Mouse (Mus musculus): ENCODE measurements around the gene Stag1.

Gene Stag1

DNA sequence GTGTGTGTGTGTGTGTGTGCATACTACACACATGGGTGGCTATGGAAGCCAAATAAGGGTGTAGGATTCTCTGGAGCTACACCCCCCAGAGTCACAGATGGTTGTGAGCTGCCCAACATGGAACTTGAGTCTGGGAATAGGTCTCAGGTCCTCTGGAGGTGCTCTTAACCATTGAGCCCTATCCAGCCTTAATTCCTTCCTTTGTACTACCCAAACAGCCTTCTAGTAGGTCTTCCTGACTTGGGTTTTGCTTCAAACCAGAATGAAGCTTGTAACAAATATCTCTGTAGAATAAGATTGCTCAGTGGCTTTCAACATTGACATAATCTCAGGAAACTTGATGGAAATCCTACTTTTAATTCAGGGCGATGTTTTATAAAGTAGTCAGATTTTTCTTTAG lies 7.9 kb downstream of the Stag1 start:
- no peak for DNase-seq (ENCODE audit: low read depth, low spot score)

DNA sequence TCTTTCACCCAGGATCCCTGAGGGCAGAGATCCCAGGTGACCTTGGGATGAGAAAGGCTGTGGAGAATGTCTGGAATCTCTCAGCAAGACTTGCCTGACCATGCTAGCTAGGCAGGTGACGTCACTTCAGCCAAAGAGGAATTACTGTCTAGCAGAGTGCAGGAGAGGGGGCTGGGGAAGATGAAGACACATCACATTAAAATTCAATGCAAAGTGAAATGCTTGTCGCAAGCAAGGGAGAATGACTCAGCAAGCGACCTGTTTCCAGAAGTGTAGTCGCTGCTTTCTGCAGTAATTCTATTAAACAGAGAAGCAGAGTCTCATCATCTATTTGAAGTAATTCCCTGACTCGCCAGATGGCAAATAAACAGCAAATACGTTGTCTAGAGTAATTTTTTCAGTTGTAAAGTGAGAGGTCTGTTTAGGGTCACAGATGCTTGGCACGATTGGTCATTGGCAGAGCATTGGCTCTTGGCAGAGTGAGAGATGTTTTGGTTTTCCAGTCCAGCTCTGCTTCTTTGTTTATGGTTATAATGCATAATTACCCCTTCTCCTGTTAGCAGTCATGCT lies 8.5 kb downstream of the Stag1 start:
- no peak for DNase-seq (ENCODE audit: low read depth, low spot score)

DNA sequence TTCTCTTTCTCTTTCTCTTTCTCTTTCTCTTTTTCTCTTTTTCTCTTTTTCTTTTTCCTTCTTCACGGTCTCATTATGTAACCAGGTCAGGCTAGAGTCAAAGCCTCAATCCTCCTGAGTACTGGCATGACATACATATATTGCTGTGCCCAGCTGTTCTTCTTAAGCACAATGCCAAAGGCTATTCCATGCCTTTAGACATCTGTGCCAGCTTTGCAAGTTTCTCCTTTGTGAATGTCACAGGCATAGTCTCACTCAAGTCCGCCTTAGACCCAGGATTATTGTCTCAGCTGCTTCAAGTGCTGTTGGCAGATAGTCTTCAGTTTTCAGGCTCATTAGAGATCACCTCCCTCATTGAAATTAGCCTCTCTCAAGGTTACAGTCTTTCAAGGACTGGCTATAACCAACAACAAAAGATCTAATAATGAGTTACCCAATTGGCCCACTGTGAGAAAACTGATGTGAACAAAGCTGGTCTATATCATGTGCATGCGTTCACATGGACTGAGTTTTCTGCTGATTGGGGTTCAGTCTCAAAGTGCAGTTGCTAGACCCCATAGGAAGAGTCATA lies 16.0 kb downstream of the Stag1 start:
- DNase-seq (ENCODE audit: low read depth, low spot score), result no peak

DNA sequence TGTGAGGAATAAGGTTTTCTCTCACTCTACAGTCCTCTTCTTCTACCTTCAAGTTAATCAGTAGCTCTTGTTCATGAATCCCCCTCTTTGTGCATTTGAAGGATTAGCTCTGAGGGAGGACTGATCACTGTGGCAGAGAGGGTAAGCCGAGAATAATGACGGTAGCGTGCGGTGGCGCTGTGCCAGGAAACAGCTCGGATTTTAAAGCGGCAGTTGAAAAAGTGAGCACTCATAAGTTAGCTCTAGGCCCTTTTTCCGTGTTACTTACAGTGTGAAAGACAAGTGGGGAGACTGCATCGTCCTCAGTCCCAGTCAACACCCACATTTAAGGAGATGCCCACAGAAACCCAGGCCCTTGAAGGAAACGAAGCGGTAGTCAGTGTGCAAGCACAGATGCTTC lies 19.3 kb downstream of the Stag1 start:
- DNase-seq (ENCODE audit: low read depth, low spot score), result peak; percentile 56

DNA sequence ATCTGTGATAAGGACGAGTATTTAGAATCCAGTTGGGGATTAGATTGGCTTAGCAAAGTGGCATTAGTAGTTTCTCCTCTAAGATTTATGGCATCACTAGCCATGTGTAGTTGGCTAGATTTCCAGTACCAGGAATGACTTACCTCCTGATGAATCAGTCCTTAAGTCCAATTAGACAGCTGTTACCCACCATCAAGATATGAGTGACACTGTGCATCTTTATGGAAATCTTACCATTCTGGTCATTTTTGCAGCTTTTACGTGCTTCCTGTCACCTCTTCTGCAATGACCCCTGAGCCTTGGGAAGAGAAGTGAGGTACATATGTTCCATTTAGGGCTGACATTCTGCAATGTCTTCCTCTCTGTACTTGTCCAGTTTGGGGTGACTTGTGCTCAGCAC lies 28.7 kb downstream of the Stag1 start:
- no peak for DNase-seq (ENCODE audit: low read depth, low spot score)

DNA sequence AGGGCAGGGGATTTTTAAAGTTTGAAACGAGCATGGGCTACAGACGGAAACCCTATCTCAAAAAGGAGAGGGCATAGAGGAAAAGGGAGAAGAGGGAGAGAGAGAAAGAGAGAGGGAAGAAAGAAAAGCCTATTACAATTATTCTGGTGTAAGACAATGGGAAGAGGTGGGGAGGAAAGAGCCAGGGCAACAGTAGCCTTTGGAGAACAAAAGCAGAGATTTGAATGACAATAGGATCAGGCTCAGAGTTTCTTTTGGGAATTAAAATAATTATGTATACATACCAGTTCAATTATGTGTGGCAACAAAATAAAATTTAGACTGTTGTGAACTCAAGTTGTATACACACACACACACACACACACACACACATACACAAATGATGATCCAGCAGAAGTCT lies 43.2 kb downstream of the Stag1 start:
- no peak for DNase-seq (ENCODE audit: low read depth, low spot score)

DNA sequence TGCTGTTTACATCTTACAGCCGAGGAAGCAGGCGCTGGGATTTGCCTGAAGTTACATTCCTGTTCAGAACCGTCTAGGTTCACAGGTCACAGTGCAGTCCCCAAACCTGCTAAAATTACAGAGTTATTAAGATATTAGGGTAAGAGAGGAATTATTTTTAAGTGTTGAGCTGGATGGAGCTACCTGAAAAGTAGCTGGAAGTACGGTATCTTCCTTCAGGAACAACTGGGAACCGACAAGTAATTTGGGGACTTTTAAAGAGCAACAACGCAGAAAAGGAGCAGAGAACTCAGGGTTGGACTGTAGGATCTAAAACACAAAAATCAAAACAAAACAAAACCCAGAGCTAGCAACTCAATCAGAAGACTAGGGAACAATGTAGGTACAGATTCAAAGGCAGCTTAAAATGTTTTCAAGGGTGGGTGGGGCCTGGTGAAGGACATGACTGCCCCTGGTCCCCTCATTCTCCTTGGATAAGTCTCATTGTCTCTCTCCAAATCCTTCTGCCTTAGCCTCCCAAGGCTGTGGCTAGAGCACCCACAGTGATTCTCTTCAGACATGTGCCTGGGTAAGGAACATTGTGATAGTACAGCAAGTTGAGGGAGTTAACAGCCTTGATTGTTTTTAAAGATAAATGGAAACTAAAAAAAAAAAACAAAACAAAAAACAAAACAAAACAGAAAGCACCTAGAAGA lies 43.9 kb downstream of the Stag1 start:
- DNase-seq (ENCODE audit: low read depth, low spot score), result no peak

DNA sequence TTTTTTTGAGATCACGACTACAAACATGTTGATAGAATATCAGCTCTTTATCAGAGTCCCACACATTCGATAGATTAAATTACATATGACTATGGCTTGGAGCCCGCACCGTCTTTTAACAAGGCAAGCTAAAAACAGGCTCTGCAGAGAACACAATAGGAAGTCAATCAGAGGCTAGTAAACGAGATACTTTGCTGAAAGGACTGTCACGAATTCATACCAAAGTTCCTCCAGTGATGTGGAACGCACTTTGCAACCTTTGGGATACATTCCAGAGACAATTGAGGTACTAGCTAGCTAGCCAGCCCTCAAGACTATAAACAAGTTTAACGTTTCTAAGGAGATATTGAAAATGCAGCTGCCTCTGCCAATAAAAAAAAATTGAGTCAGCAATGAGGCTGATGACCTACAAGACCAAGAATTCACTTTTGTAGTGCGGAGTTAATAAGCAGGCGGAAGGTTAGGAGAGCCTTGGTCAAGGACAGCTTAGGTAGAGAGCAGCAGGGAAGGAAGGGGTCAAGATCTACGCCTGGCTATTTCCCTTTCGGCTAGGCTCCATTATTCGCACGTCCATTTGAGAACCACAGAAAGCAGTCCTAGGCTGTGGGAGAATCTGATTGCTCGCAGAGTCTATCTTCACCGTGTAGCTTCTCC lies 44.7 kb downstream of the Stag1 start:
- no peak for DNase-seq (ENCODE audit: low read depth, low spot score)

DNA sequence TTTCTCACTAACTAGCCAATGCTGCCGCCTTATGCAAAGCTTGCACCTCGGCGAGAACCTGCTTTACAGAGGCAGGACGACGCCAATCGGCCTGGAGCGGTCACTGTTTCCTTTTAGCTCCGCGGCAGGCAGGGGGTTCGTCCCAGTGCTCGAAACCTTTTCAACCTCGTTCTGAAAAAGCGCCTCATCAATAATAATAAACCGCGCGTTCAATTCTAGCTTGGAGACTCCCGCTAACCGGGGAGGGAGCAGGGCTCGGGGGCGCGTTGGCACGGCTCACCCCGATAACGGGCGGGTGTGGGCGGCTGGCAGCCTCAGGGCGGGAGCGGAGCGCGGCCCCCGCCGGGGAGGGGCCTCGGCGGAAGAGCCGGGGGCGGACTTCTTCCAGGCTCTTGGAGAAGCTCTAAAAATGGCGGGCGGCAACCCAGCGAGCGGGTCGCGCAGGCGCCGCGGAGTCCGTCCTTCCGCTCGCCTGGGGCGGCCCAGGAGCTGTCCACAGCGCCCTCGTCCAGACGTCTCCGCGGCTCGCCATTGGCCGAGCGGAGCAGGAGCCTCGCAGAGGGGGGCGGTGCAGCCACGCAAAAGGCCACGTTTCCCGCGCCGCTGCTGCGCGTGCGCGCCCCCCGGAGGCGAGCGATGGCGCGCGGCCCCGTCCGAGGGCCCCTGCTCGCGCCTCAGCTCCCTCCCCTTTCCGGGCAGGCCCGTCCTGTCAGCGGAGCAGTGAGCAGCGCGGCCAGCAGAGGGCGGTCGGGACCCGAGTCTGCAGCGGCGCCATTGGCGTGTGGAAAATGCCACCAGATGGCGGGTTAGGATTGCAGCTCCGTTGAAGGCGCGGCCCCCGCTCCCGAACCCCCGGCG lies 45.5 kb downstream of the Stag1 start:
- DNase-seq (ENCODE audit: low read depth, low spot score), result peak; percentile 98

DNA sequence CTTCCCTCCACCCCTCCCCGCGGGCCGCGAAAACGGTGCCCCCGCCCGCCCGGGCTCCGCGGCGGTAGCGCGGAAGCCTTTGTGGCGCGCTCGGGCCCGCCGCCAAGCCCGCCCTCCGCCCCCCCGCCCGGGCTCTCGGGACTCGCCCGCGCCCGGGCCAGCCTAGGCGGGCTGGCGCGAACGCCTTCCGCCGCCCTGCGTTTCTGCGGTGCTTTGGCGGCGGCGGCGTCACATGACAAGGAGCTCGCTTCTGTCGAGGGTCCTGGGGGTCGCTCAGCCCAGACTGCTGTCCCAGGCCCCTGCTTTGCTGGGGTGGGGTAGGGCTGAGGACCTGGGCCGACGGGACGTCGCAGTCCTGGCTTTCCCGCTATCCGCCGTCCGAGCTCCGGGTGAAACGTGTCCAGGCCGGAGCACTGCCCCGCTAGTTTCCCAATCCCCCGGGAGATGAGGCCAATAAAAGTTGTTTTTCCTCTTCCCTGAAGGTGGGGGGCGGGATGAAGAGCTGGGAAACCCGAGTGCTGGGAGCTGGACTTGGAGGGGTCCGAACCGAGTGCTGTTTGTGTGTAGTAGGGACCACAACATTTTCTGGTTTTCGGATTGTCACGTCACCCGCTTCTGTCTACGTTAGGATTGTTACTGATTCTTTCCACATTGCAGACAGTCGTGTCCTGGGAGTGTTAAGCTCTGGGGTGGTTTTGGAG lies 46.6 kb downstream of the Stag1 start:
- peak; percentile 49 for DNase-seq (ENCODE audit: low read depth, low spot score)

DNA sequence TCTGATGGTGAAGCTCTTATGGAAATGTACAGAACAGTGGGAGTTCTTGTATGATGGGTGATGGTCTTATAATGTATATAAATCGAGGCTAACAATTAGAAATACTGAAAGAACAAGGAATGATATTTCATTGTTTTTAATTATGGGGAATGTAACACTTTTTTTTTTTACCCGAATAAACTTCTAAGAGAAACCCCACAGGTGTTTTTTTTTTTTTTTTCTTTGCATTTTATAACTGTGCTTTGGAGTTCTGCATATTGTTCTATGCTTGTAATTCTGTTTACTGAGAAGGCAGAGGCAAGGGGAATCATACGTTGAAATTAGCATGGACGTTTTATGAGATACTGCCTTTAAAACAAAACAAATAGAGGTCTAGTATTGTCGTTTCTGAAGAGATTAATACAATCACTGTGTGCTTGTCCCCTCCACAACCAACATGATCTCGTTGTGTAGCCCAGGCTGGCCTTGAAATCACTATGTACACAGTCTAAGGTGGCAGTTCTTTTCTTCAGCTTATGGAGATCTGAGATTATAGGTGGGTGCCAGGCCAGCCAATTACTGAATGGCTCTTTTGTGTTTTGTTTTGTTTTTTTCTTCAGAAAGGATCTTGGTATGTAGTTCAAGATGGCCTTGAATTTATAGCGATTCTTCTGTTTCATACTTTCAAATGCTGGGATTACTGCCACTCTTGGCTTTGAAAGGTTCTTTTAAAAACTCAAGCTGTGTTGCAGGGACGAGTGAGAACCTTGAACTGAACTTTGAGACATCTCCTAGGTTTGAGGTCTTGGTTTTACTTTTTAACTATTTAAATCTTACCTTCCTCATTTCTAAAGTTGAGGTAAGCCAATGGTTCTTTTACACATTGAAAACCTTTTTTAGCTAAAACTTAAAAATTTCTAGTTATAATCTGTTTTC lies 47.7 kb downstream of the Stag1 start:
- DNase-seq (ENCODE audit: low read depth, low spot score), result no peak

DNA sequence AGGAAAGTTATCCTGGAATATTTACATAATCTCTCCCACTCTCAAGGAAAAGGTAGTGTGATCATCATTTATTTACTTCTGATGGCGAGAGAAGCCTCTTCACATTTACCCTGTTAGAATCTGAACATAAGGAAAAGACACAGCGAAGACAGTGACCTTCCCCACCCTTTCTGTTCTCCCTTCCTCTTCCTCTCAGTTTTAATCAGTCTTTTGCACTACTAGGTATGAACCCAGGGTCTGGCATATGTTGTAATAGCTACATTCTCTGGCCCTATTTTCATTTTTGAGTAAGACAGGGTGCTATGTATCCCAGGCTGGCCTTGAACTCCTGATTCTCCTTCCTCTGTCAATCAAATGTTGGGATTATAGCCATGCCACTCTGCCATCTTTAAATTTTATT lies 48.7 kb downstream of the Stag1 start:
- no peak for DNase-seq (ENCODE audit: low read depth, low spot score)

DNA sequence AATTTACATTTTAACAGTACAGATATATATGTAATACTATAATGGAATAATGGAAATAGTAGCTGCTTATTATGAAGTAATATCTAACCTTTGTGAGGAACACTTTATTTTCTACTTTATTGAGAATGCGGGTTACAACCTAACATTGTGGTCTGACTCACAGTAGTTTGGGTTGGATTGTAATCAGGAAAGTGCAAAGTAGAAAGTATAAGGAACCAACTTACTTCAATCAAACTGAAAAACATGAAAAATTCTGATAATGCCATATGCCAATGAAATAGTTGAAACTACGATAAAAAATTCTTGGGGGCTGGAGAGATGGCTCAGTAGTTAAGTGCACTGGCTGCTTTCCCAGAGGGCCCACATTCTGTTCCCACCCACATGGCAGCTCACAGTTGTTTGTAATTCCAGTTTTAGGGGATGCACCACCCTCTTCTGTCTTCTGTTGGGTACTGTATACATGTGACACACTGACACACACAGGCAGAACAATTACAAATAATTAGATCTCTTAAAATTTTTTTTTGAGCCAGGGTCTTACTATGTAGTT lies 50.3 kb downstream of the Stag1 start:
- no peak for DNase-seq (ENCODE audit: low read depth, low spot score)

DNA sequence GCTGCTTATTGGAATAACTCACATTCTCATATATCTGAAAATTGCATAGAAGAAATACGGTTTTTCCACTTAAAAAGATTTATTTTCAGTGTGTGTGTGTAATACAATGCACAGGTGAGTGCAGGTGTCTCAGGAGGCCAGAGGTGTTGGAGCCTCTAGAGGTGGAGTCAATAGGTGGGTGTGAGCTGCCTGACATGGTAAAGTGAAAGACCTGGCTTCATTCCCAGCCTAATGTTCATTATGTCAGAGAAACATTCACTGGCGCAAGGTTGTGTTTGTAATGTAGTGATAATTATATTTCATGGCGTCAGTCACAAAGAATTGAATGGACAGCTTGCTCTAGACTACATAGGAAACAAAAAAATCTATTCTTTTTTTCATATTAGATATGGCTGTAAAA lies 56.5 kb downstream of the Stag1 start:
- no peak for DNase-seq (ENCODE audit: low read depth, low spot score)

DNA sequence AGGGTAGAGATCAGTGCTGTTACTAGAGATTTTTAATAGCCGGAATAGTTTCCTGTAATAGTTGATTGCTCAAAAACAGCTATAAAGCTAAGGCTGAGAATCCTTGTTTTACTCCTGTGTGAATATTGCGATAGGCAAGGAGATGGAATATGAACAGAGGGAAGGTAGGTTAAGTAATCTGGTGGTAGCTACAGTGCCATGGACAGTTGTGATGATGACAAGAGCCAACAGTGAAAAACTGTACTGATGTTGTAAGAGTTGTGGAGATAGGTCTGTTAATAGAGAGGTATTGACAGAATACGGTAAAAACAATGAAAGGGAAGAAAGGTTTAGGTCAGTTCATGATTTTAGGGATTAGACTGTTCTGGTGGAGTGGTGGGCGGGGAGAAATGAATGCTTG lies 58.5 kb downstream of the Stag1 start:
- no peak for DNase-seq (ENCODE audit: low read depth, low spot score)

DNA sequence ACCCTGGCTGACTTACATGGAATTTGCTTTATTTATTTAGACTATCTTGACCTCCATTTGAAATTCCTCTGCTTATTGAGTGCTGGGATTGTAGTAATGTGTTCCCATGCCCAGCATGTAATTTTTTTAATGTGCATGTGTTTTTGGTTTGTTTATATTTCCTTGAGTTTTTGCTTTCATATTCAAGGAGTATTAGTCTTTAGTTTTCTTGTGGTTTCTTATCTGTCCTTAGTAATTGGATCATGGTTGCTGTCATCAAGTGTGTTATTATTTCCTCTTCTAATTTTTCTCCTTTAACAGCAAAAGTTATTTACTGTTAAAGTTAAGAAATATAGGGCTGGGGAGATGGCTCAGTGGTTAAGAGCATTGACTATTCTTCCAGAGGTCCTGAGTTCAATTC lies 63.0 kb downstream of the Stag1 start:
- DNase-seq (ENCODE audit: low read depth, low spot score), result no peak

DNA sequence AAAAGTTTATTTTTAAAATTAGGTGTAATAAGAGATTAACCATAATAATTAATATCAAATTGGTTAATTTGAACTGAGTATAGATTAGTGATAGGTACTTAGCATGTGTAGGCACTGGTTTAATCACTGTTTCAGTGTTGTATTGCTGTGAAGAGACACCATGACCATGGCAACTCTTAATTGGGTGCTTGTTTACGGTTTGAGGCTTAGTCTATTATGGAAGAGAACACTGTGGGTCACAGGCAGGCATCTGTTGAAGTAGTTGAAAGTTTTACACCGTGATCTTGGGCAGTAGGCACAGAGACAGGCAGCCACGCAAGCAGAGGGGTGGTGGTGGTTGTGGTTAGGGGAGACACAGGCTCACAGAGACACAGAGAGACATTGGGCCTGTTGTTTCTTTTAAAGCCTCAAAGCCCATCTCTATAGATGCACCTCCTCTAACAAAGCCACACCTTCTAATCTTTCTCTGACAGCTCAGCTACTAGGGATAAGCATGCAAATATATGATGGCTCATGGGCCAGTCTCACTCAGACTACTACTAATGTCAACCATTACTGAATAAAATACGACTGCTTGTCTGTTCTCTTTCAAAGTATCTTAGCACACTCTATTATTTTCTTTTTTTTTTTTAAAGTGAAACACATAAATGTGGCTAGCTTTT lies 66.0 kb downstream of the Stag1 start:
- no peak for DNase-seq (ENCODE audit: low read depth, low spot score)

DNA sequence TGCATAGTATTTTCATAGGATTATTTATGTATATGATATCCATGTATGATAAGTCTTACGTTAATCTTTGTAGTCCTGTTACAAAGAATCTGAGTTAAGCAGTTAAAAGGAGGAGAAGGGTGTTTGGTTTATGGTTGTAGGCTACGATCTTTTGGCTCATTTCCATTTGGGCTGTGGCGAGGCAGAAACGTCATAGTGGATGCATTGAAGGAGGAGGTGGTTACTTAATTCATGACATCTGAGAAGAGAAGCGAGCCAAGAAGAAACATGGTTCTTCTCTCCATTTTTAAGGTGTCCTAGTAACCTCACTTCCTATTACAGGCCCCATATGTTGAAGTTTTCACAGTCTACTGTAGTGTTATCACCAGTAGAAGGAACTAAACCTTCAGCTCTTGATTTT lies 72.6 kb downstream of the Stag1 start:
- no peak for DNase-seq (ENCODE audit: low read depth, low spot score)

DNA sequence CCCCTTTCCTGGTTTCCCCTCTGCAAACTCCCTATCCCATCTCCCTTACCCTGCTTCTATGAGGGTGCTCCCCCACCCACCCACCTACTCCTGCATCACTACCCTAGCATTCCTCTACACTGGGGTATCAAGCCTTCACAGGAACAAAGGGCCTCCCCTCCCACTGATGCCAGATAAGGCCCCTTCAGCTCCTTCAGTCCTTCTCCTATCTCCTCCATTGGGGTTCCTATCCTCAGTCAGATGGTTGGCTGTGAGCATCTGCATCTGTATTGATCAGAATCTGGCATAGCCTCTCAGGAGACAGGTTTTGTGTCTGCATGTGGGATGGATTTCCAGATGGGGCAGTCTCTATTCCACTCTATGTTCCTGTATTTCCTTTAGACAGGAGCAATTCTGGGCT lies 81.4 kb downstream of the Stag1 start:
- no peak for DNase-seq (ENCODE audit: low read depth, low spot score)

DNA sequence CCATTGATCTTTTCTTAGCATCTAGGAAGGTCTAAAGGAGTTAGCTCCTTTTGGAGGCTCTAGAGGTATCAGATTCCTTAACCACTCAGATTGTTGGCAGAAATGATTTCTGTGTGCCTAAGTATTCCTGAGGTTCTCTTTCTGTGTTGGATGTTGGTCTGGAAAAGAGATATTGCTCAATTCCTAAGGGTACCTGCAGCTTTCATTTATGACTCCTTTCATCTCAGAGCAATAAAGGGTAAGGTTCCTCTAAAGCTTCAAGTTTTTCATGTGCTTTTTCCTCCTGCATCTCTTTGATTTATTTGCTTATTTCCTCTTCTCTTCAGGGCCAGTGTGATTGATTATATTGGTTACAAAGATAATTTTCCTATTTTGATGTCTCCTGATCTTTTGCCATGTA lies 84.7 kb downstream of the Stag1 start:
- no peak for DNase-seq (ENCODE audit: low read depth, low spot score)

Data from retina, postnatal 7 days (tissue).